Mouse (Mus musculus) CH12F3 (cell line): Measurements from ENCODE around the gene Car1.
"Not testable (repeated sequence)": the region's sequence is repeated elsewhere in the genome, so short reads cannot be mapped to it uniquely, and the experiment has no call there.

Experiments
- in situ Hi-C: fragments of 300-500 bp; cut with MboI; formaldehyde crosslinking; loops from 2 replicates; pipeline ENCODE4 v1.14.3; 2020; ENCODE audit warnings: low sequenced_read_pairs

The Car1 gene

DNA sequence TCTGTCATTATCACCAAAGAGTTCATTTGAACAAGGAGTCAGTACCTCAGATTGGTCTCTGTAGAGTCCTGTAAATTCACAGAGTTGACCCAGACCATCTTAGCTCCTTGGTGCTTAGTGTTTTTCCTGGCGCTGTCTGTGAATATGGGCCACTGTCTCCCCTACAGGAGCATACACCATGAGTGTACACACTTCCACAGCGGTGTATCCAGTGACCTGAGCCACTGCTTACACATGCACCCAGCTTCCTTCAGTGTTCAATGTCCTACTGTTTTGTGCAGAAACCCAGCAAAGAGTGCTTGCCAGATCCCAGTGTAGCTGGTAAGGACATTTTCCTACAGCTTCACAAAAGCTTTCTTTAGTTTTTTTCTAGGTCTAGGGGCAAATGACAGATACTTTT lies 22.8 kb downstream of the Car1 start:
- in situ Hi-C loops, result no loop called here

DNA sequence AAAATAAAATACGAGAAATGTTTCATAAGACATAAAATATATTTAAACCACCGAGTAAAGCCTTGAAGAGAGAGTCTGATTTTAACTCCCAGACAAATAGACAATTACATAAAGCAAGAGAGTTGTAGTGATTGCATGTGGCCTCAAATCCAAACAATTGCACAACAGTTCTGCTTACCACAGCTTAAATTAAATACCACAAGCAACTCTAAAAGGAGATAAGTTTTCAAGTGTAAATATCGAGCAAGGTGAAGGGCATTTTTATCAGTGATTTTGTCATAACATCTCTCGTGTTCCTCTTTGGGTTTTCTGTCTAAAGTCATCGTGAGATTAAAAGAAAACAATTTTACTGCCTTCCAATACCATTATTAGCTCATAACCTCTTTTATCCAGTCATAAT lies 25.0 kb downstream of the Car1 start:
- in situ Hi-C loops, result not testable (repeated sequence)

DNA sequence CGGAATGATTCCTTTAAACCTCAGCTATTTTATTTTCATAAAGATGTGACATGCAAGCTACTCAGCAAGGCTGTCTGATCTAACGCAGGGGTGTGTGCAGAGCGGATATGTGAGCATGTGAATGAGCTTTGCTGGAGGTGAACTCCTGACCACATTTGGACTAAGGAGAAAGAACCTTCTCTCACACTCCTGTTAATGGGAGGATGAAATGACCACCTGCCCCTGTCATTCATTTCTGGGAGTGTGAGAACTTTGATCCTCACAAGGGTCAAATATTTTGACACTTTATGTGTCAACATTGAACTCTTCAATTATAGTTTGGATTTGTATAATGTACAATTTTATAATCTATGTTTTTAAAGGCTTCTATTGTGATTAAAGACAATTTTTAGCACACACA lies 25.8 kb downstream of the Car1 start:
- in situ Hi-C loops, result not testable (repeated sequence)

- in situ Hi-C loops, result no loop called here
Measured at GRCm38 (mm10) chr3:14780212-14780611, 28.0 kb downstream of the Car1 start.

- in situ Hi-C loops, result not testable (repeated sequence)
Measured at GRCm38 (mm10) chr3:14776497-14777162, 31.5 kb downstream of the Car1 start.

DNA sequence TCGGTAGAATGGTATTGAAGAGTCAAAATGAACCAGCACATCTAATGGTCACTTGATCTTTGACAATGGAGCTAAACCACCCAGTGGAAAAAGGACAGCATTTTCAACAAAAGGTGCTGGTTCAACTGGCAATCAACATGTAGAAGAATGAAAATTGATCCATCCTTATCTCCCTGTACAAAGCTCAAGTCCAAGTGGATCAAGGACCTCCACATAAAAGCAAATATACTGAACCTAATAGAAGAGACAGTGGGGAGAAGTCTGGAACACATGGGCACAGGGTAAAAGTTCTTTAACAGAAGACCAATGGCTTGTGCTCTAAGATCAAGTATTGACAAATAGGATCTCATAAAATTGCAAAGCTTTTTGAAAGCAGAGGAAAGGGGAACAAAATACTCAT lies 33.6 kb downstream of the Car1 start:
- in situ Hi-C loops, result not testable (repeated sequence)

GRCm38 (mm10) chr3:14772473-14772872 lies 35.7 kb downstream of the Car1 start:
- in situ Hi-C loops, result not testable (repeated sequence)

GRCm38 (mm10) chr3:14764755-14765566 lies 43.2 kb downstream of the Car1 start:
- in situ Hi-C loops, result no loop called here

DNA sequence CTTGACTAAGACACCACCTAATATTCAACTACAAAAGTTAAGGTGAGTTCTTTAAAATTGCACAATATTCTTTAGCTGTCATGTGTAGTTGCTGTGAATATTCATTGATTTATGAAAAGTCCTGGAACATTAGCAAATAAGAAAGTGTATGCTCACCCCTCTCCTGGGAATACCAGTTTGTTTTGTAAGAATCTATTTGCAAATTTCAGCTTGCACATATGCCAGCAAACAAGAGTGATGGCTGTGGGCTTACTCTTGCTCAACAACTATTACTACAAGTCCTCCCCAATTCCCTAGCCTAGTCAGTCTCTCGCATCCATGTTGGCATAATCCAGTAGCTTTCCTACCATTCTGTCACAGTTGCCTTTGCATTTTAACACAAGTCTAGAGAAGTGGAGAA lies 52.5 kb downstream of the Car1 start:
- in situ Hi-C loops, result no loop called here

DNA sequence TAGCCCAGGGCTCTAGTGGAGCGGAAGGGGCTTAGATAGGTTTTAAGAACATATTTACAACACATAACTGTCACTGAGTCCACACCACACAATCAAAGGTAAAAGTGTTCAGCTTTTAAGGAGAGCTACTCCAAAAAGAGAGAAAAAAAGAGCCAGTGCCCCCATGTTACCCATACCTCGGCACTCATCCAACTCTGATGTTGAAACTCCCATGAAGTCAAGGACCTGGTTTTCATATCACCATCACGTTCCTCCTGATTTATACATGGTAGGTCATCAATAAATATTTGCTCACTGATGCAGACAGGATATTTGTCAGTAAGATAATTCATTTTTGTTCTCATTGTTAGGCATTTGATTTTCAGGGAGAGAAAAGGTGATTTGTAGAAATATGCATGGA lies 62.1 kb downstream of the Car1 start:
- in situ Hi-C loops, result no loop called here

- in situ Hi-C loops, result no loop called here
Measured at GRCm38 (mm10) chr3:14738261-14738660, 69.9 kb downstream of the Car1 start.

GRCm38 (mm10) chr3:14727496-14727895 lies 80.7 kb downstream of the Car1 start:
- in situ Hi-C loops, result not testable (repeated sequence)

DNA sequence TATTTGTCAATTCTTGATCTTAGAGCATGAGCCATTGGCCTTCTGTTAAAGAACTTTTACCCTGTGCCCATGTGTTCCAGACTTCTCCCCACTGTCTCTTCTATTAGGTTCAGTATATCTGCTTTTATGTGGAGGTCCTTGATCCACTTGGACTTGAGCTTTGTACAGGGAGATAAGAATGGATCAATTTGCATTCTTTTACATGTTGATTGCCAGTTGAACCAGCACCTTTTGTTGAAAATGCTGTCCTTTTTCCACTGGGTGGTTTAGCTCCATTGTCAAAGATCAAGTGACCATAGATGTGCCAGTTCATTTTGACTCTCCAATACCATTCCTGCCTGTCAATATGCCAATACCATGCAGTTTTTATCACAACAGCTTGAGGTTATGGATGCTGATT lies 82.7 kb downstream of the Car1 start:
- in situ Hi-C loops, result not testable (repeated sequence)
